Mouse (Mus musculus) c-Kit-positive CD71-positive TER-119-positive erythroid progenitor cells, embryonic 14.5 days (primary cell): Measurements from ENCODE around the gene Scarb2.
"Not testable (repeated sequence)": the region's sequence is repeated elsewhere in the genome, so short reads cannot be mapped to it uniquely, and the experiment has no call there.

Experiments
- DNase-seq: peaks from one replicate; pipeline ENCODE4 v3.0.0-alpha.2; 2013; ENCODE audit warnings: low spot score

Scarb2 gene

DNA sequence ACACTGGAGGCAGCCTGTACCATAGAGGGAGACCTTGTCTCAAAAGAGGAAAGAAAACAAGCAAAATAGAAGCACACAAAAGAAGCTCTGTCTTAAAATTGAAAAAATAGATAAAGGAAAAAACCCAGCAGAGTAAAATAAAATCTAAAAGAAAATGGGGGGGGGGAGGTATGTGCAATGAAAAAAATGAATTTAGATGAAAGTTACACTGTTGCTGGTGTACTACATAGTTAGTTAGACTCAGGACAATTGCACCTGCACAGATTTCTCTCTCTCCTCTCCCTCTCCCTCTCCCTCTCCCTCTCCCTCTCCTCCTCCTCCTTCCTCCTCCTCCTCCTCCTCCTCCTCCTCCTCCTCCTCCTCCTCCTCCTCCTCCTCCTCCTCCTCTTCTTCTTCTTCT lies at the start of gene Scarb2:
Scarb2 (minus strand) TSS at position 101 of the 400 bp plus-strand sequence.
- DNase-seq = no peak

DNA sequence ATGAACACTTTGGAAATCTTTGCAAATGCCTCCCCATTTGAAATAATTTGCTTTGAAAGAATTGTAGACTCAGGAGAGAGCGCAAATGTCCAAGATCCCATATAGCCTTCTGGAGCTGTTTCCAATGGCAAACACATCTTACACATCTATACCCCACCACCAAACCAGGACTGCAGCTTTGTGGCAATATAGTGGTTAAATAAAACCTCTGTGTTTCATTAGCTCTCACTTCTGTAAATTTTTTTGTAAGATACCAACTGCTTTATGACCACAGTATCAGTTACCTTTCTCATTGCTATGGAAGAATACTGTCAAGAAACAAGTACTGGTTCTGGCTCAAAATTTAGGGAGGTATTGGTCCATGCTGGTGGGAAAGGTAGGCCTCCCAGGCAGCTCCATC lies 49.3 kb upstream of the Scarb2 start:
- DNase-seq = no peak

DNA sequence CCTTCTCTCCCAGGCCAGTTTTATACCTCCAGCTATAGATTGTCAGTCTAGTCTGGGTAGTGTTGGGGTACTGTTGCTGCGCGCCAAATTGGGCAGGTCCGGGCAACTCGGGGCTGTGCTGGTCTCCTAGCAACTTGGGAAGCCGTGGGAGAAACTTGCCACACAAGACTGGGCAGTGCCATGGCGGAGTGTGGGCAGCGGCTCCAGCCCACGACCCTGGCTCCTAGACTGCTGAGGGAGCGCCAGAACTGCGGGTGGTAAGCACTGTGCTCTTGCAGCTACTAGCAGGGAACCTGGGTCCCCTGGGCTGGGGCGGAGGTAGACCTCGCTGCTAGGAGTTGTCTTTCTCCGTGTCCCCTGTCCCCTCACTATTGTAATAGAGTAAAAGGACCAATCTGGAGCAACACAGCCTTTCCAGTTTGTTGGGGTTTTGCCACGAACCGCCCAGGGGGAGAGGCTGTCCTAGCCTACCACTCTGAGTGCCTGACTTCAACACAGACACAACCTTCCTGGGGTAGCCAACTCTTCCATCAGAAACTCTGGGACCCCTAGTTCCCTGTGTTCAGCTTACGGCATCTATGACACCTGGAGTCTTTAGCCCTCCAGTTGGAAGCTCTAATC lies 48.4 kb upstream of the Scarb2 start, which contains the start of gene Fam47e:
Fam47e (plus strand) TSS at position 179 of the 621 bp plus-strand sequence.
- DNase-seq = no peak

DNA sequence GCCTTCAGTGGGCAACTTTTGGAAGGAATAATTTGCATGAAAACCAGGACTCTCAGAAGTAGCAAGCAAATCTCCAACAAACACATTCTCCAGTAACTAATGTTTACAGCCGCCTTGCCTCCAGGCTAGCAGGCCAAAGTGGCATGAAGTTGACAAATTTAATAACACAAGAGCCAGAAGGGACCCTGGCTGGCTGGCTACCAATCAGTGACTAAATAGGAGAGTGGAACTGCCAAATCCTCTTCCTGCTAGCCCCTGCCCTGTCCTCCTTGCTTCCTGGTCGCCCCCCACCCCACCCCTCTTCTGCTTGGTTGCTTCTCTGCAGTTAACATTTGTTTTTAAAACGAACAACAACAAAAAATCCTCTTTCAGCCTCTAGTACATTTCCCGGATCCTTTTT lies 47.8 kb upstream of the Scarb2 start:
- DNase-seq = no peak

DNA sequence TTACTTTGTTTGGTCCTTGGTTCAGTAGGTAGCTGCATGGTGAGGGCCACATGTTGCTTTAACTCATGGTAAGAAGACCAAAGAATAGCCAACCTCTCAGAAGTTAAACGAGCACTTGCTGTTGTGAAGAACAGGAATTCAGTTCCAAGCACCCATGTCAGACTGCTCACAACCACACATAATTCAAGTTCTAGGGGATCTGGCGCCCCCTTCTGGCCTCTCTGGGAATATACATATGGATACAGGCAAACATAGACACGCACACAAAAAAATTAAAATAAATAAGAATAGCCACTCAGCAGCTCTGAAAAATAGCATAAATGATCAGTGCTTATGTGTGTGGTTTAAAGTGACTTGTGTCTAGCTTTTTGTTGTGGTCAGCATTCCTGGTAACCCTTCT lies 47.3 kb upstream of the Scarb2 start:
- peak; percentile 14 for DNase-seq

DNA sequence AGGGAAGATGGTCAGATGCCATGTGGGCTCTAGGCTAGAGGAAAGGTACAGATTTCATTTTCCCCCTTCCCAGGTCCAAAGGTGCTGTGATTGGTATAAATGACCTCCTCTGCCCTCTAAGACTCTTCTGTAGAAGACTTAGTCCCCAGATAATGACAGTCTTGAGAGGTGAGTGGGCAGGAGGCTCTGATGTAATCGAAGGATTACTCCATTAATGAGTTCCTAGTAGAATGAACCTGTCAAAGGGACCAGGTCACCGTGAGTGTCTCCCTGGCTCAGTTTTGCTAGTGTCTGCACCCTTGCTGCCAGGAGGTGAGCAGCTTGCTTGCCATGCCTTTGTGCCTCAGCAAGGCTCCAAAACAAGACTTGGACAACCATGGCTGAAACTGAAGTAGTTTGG lies 46.0 kb upstream of the Scarb2 start:
- no peak for DNase-seq

DNA sequence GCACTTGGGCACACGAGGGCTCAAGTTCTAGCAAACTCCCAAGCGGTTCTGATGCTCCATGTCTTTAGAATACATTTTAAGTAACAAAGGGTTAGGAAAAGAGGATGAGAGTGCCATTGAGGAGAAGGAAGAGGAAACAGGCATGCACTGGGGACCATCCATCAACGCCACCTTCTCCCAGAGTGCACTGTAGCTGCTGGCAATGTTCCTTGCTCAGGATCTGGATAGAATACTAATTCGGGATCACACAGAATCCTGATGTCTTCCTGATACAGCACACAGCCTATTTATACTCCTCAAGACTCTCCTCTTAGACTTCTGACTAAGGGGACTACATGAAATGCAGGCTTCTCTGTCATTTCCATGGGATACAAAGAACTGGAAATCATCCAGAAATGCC lies 33.1 kb upstream of the Scarb2 start:
- DNase-seq = no peak

DNA sequence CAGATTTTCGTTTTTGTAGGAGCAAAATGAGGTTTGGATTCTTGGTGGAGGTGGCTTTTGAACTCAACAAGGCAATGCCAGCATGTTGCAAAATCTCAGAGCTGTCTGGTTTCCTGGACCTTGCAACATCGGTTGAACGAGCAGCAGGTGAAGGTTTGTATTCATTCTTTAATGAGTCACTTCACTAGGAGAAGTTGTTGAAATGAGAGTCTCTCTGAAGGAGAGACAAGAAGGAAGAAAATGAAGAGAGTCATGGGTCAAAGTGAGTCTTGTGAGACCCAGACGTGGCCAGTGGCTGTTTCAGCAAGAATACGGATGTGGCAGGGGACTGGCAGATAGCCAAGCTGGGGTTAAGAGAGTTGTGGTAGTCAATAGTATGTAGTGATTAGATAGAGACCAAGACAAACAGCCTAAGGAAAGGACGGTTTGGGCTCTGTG lies 18.2 kb upstream of the Scarb2 start:
- no peak for DNase-seq

DNA sequence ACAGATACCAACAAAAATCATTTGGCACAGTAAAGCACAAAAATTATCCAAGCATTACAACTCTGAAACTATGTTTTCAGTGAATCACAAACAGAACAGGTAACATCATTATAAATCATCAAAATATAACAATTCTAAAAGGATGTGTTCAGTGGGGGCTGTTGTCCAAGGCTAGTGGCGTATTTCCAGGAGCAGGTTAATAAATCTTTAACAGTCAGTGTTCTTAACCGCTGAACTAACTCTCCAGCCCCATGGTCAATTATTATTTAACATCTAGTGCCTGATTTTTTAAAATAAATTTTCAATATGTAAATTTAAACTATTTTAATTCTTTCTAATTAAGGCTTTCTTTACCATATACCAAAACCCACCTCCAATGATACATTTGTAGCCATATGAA lies 14.5 kb upstream of the Scarb2 start:
- DNase-seq = not testable (repeated sequence)

DNA sequence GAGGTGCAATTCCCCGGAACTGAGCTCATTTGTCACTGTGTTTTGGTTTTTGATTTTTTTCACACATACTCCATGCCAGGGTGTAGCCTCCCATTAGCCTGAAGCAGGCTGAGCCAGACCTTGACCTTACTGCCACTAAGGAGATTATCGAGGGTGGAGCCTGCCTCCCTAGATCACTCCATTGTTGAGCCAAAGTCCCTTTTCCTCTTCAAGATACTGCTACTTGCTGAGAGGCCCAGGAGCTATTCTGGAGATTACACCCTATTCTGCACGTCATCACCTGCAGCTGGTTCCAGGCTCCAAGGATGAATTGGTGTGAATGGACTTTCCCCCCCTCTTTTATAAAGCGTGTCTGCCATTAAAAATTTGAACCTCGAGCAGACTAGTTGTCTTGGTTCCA lies 5.4 kb upstream of the Scarb2 start:
- DNase-seq = no peak

DNA sequence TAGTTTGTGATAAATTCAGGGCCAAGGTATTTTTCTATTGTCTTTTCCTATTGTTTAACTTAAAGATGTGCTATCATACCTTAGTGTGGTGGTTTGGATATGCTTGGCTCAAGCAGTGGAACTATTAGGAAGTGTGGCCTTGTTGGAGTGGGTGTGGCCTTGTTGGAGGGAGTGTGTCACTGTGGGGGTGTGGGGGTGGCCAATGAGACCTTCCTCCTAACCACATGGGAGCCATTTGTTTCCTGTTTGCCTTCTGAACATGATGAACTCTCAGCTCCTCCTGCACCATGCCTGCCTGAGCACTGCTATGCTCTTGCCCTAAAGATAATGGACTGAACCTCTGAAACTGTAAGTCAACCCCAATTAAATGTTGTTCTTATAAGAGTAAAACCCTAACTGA lies 4.6 kb upstream of the Scarb2 start:
- DNase-seq = no peak

DNA sequence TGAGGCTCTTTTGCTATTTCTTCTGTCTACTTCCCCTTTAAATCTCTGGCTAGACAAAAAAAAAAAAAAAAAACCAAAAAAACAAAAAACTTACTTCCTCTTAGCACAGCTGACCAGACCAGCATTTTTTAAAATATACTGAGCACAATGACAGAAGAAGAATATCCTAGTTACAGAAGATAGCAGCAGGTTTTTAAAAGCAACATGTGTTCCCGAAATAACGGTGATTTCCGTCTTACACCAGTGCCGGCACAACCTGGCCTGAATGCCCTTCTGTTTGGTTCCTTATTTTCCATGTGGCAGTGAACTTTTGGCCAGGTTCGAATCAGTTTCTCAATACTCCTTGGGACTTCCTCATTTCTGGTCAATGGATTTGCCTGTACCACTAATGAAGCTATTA lies 2.2 kb upstream of the Scarb2 start:
- no peak for DNase-seq

DNA sequence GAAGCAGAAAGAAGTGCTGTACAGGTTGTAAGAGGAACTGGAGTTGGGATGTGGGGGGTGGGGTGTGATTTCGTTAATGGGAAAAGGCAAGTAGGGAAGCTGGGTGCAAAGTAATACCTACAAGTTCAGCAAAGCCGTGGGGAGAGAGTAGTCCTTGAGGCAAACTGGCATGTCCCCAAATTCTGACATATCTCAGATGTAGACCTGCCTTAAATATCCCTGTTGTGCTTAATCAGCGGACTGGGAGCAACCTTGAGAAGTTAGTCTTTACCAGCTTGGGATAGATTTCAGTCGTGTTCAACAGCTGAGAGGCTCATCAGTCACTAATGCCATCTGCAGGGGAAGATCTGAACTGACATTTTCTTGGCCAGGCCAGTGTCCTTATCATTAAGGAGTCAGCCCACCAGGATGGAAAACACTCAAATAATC lies 318 bp downstream of the Scarb2 start:
- DNase-seq = peak; percentile 49

DNA sequence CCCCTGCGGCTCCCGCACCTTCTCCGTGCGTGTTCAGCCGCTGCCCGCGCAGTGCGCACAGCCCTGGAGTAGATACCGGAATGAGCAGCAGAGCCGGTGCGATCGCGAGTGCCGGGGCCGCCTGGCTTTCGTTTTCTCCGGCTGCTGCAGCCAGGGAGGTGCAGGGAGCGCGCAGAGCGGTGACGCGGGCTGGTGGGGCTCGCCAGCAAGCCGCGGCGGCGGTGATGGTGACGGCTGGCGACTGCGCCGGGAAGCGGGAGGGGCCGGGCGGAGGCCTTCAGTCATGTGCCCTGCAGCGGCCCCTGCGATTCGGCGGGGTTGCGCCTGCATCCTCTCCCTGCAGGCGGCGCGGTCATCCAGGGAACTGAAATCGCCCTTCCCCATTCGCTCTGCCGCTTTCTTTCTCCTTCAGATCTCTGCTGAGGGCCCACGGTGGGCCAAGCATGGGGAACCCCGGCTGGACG lies 1.2 kb downstream of the Scarb2 start:
- DNase-seq = peak; percentile 82

DNA sequence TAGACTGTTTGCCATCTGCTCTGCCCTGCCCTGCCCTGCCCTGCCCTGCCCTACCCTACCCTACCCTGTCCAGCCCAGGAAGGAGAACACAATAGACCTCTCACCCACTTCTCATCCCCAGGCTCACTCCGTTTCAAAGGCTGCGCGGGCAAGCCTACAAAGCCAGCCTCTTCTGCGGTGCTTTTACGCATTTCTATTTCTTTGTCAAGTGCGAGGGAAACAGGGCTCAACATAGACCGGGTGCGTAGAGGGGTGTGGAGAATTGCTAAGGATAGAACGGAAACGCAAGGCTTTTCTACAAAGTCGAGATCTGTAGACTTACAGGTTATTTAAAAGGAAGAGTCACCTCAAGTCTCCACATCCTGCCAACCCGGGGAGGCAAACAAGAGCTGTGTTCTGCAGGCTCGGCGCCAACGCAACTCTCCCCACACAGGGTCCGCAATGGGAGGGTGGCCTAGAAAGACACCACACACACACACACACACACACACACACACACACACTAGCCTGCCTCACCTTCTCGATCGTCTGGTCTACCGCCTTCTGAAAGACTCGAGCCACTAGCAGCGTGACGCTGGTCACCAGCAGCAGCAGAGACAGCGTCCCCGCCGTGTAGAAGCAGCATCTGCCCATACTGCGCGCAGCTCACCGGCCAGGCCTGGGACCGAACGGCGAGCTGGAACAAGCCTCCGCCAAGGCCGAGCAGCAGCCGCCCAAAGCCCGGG lies 1.8 kb downstream of the Scarb2 start:
- no peak for DNase-seq

DNA sequence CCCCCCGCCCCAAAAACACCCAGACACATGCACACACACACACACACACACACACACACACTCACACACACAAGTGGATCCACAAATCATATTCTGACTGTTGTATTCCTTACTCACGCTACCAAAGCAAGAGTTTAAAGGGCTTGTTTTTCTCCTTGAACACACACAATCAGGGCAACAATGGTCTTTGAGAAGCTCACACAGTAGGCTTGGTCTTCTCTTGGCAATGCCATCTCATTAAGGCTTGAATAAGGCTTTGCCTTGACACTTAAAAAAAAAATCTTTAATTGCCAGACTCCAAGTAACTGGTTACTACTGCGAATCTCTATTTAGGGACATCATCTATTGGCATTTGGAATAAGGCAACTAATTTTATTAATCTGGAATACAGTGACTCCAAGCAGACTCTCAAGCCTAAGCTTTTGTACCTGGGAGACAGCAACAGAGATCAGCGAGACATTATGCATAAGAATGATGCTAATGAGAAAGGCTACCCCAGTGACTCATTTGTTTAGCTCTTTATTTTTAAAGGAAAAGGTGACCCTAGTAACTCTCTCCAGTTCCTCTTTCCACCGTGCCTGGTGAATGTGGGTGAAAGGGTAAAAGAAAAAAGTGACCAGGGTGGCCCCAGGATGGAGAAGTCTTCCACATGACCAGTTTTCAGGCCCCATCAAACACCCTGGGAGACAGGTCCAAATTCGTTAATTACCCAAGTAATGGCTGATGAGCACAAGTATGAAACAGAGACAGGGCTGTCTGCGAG lies 2.6 kb downstream of the Scarb2 start:
- DNase-seq = no peak

DNA sequence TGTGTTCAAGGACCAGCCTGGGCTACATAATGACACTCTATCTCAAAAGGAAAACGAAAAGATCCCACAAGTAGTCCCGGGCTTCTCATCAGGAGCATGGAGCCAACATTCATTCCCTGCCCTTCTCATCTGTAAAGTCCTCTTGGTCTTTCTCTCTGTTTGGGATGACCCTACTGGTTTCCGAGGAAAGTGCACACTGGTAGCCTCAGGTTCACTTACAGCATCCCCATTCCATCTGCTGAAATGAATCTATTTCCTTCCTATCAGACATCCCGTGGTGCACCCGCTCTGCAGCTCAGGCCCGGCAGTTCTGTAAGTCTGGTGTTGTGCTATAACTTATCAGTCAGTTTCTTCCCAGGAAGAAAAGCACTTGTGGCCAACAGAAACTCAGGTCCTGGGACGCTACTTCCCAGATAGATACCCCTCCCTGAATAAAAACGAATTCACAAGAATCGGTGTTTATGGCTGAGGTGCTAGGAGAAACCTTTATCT lies 3.2 kb downstream of the Scarb2 start:
- DNase-seq = no peak

DNA sequence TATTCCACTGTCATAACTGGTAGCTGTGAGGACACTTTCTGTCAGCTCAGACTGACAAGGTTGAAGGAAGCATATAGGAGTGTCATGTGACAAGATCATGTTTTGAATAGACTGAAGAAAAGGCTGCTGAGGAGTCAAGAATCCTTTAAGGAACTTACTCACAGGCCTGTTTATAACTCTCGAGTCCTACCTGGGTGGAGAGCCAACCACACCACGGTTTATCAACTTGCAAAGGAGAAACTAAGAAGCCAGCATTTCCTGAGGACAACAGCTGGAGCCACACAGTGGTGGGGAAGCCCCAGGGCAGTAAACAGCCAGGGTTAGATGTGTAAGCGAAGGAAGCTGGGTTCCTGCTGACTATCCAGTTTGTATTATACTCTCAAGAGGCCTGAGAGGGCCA lies 7.3 kb downstream of the Scarb2 start:
- no peak for DNase-seq

DNA sequence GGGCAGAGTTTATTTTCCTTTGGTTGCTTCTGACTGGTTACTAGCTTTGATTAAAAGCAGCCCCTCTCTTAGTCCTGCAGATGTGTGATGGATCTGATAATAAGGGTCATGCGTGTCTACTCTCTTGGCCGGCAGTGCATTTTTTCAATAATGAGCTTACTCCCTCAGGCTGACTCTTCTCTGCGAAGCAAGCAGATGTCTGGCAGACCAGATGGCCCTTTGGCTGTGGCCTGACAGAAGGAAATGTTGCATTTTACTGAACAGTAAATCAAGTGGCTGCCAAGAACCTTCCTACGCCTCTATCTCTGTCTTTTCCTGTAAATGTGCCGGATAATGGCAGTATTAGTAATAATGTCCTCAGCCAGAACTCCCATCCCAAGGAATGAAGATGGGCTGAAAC lies 8.0 kb downstream of the Scarb2 start:
- no peak for DNase-seq

DNA sequence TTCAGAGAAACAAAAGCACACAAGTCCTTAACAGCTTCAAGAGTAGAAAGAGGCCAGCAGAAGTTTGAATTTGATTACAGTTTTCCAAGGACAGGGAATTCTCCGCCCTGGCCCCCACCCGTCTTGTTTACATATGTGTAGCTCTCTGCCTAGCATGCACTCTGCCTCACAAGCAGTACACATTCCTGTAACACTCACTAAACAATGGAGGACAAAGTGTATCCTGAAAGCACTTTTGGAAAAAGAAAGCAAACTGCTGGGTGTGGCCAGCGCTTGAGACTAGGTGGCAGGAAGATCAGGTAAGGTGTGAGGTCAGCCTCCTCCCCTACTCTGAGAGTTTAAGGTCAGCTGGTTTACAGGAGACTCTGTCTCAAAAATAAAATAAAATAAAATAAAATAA lies 8.4 kb downstream of the Scarb2 start:
- DNase-seq = no peak

DNA sequence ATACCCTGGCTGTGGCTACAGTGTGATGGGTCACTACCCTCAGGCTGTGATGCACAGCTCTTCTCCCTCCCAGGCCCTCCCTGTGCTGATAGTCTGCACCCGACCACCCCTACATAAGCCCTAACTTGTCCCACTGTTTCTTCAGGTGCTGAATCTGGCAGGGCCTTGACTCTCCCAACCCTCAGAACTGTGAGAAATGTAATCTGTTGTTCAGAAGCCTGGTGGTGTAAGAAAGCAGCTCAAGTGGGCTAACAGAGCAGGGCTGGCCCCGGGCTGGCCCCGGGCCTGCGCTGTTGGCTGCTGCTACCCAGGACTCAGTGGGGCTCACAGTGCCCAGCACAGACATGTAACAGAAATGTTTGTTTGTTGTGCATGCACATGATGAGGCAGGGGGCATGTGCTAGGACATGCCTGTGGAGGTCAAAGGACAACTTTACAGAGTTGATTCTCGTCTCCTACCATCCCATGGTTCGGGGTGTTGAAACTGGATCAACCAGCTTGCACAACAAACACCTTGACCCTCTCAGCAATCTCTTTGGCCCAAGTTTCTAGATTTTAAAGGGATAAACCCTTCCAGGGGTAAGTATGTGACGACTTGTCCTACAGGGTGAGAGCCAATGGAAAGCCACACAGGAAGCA lies 10.7 kb downstream of the Scarb2 start:
- no peak for DNase-seq

DNA sequence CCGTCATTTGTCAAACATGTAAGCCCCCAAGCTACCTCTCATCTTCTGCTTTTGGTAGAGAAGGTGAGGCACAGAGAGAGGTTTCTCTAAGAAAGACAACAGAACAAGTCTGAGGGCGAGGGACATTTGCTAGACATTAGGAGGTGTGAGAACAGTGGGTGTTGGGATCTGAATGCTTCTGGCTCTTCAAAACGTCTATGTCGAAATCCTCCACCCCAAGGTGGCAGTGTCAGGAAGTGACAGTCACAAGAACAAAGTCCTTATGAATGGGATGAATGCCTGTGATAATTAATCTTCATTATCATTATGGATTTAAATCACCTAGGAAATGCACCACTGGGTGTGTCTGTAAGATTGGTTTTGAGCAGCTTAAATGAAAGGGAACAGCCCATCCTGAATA lies 11.3 kb downstream of the Scarb2 start:
- DNase-seq = no peak
